Mouse (Mus musculus) large intestine, adult 2 months (tissue): Measurements from ENCODE around the gene Tpm3. TPM values are rescaled to one million over a fixed set of nuclear protein-coding genes. Genes with fewer than 3 reads are reported as not detected.

Experiments used
- DNase-seq: peaks from one replicate; pipeline ENCODE4 v3.0.0-alpha.2; 2012; ENCODE audit warnings: low read depth, low spot score
- WGBS: fragments of 180-500 bp; shearing (Covaris S2); methylation state at CpG from one replicate; pipeline ENCODE4 v1.1.7; 2018; 5-methylcytosine and 5-hydroxymethylcytosine counted together
- polyA plus RNA-seq: library from polyadenylated mRNA; depleted of rRNA; stranded (reverse); fragments of >200 nt; gene quantifications from 2 replicates; pipeline ENCODE4 v1.2.3, GENCODE M21; 2012; rRNA removed

The Tpm3 gene
- polyA plus RNA-seq: 161 and 190 TPM in 2 replicates

DNA sequence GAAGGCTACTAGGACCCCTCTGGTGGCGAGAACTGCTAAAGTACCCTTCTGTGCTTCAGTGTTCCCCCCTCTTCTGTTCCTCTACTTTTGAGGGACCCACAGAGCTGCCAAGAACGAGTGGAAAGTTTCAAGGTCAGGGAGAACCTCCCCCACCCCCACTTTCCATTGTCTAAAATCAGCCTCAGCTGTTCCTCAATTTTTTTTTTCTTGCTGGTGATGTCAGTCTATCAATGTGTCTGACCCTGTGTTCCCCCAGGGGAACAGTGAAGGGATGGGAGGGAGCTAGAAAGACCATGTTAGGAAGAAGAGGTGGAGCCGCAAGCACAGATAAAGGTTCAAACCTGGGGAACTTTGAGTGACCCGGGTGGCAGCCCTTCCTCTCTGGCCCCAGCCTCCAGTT lies at the start of gene Tpm3:
Gene Tpm3 (plus strand): TSS at position 356 of the 400 bp plus-strand sequence.
- 61% methylated on average over 4 of the region's 4 CpGs for WGBS
- DNase-seq: no peak

- DNase-seq: no peak
- WGBS: 92% methylated on average over 2 of the region's 2 CpGs
Measured at GRCm38 (mm10) chr3:90034653-90035052, 37.8 kb upstream of the Tpm3 start.

- WGBS: 87% methylated on average over 1 of the region's 1 CpGs
- no peak for DNase-seq
Measured at GRCm38 (mm10) chr3:90036263-90036662, 36.2 kb upstream of the Tpm3 start.

GRCm38 (mm10) chr3:90049691-90050090 lies 22.8 kb upstream of the Tpm3 start:
- 37% methylated on average over 3 of the region's 3 CpGs for WGBS
- DNase-seq: no peak

DNA sequence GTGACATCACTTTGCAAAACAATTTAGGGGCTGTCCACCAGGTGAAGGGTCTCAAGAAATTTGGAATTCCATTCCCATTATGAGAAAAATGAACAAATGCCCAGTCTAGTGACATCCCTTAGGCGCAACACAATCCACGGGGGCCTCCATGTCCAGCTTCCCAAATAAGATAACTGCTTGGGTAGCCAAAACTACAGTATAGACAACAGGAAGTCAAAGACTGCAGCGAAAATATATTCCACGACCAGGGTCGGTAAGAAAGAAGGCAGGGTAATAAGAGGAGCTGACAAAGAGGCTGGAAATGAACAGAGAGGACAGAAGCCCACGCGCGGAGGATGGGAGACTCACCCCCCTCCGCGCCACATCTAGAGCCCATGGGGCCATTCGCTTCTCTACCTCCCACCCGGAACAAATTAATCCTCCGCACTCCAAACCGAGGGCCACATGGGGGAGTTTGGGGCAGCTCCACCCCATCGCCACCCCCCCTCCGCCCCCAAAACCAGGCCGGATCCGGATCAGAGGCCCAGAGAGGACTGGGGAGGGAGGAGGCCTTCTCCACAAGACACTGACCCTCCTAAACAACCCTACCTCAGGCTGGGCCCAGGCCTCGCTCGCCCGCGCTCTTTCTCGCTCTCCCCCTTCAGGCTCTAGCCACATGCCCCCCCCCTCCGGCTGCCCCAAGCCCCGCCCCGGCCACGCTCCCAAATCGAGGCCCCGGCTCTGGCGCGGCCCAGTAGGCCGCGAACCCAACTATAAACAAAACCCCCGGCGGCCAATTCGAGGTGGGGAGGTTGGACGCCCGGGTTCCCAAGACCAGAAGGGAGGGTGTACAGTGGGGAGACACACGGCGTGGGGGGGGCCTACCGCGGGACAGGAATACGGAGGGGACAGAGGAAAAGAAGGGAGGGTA lies 20.8 kb upstream of the Tpm3 start, which contains the start of gene 4933434E20Rik:
Gene 4933434E20Rik (plus strand): TSS at position 196 of the 910 bp plus-strand sequence.
- under 1% methylated on average over 43 of the region's 43 CpGs for WGBS
- no peak for DNase-seq

DNA sequence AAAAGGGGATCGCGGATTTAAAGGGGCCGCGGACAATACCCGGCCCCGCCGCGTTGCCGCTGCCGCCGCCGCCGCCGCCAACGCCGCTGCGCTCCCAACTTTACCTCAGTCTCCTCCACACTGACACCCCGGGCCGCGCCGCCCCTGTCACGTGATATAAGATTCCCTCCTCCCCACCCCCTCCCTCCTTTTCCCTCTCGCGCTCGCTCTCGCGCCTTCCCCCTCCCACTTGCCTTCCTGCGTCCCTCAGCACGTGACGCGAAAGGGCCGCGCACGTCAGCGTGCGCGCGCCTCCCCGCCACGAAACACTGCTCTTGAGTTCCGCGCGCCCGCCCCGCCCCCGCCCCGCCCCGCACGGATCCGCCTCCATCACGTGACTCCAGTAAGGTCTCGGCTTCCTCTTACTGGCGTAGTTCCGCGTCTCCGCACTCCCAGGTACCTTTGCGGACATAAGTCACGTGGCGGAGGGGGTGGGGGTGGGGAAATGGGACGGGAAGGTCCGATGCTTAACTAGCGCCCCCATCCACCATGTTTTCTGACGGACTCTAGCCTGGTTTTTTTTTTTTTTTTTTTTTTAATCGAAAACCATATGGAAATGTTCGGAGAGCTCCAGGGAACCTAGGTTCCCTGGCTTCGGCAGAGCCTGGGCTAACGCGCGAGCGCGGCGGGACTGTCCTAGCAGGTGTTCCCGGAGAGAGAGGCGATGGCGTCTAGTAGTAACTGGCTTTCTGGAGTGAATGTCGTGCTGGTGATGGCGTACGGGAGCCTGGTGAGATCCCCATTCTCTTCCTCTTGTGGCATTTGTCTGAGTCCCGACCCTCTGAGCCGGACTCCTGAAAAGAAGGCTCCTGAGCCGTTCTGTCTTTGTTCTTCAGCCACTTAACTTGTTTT lies 19.9 kb upstream of the Tpm3 start, which contains the start of gene Ubap2l:
Gene Ubap2l (minus strand): TSS at position 278 of the 891 bp plus-strand sequence.
- DNase-seq: peak; percentile 90
- WGBS: under 1% methylated on average over 81 of the region's 81 CpGs

DNA sequence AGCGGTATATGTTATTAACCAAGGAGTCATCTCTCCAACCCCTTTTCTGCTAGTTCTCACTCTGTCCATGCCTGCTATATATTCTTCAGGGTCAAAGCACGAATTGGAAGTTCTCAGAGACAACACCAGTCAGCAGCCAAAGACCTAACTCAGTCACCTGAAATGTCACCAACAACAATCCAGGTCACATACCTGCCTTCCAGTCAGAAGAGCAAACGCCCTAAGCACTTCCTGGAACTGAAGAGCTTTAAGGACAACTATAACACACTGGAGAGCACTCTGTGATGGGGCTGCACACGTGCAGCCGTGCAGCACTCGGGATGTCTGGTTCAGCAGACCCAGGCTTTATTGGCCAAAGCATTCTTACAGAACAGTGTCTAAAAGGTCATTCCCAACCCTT lies 10.9 kb upstream of the Tpm3 start:
- DNase-seq: no peak
- 83% methylated on average over 6 of the region's 6 CpGs for WGBS

- no peak for DNase-seq
- 55% methylated on average over 2 of the region's 2 CpGs for WGBS
Measured at GRCm38 (mm10) chr3:90062539-90062938, 9.9 kb upstream of the Tpm3 start.

- WGBS: 79% methylated on average over 3 of the region's 3 CpGs
Measured at GRCm38 (mm10) chr3:90064383-90064782, 8.1 kb upstream of the Tpm3 start.

DNA sequence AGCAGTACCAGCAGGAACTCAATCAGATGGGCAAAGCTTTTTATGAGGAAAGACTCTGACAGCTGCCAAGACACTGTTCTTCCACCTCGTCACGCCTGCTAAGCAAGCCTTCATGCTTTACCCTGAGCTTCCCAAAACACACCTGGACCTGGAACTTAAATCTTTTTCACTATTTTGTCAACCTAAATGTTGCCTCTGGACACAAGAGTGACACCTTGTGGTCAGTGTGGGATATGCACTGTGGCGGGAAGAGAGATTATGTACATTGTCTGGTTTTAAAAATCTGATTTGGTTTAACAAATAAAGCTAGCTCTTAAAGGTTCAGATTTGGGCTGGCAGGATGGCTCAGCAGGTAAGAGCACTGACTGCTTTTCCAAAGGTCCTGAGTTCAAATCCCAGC lies 6.9 kb upstream of the Tpm3 start:
- no peak for DNase-seq
- 27% methylated on average over 3 of the region's 3 CpGs for WGBS

More at GRCm38 (mm10) chr3:90064383-90064782, 8.1 kb upstream of the Tpm3 start:
- DNase-seq: no peak

- 78% methylated on average over 4 of the region's 4 CpGs for WGBS
- no peak for DNase-seq
Measured at GRCm38 (mm10) chr3:90067851-90068250, 4.6 kb upstream of the Tpm3 start.

GRCm38 (mm10) chr3:90069688-90070087 lies 2.8 kb upstream of the Tpm3 start:
- 58% methylated on average over 7 of the region's 7 CpGs for WGBS

GRCm38 (mm10) chr3:90076921-90077716 lies 4.7 kb downstream of the Tpm3 start:
- 29% methylated on average over 5 of the region's 5 CpGs for WGBS

More at GRCm38 (mm10) chr3:90069688-90070087, 2.8 kb upstream of the Tpm3 start:
- no peak for DNase-seq

DNA sequence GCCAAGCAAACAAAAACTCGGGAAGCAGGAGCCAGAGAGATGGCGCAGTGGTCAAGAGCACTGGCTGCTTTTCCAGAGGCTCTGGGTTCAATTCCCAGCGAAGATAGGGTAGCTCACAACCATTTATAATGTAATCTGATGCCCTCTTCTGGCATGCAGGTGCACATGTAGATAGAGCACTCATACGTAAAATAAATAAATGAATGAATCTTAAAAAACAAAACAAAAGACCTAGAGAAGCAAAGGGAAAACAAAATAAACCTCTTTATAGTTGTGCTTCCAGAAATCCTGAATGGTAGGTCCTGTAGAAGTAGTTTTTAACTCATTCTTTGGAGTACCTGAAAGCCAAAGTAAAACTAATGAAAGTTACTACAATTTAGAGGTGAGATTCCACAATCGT lies 5.8 kb downstream of the Tpm3 start:
- WGBS: 42% methylated on average over 5 of the region's 5 CpGs
- no peak for DNase-seq

More at GRCm38 (mm10) chr3:90076921-90077716, 4.7 kb downstream of the Tpm3 start:
- DNase-seq: no peak

GRCm38 (mm10) chr3:90079133-90079762 lies 6.8 kb downstream of the Tpm3 start:
- peak; percentile 87 for DNase-seq
- WGBS: under 1% methylated on average over 33 of the region's 33 CpGs

- DNase-seq: no peak
- WGBS: under 1% methylated on average over 53 of the region's 53 CpGs
Measured at GRCm38 (mm10) chr3:90079763-90080497, 7.5 kb downstream of the Tpm3 start.

GRCm38 (mm10) chr3:90080498-90080863 lies 8.0 kb downstream of the Tpm3 start:
- no peak for DNase-seq
- WGBS: under 1% methylated on average over 6 of the region's 6 CpGs
